Mouse (Mus musculus) adrenal gland, adult 8-10 months (tissue): ENCODE data around the gene Arrdc2. TPM values are rescaled to one million over a fixed set of nuclear protein-coding genes. Genes with fewer than 3 reads are reported as not detected.

Source experiments
- DNase-seq: peaks from one replicate; pipeline ENCODE4 v3.0.0; 2022
- total RNA-seq, 4 experiments: library from RNA; stranded (reverse); gene quantifications; 2 replicates each; pipeline ENCODE4 v1.2.4; 2022

The Arrdc2 gene
- total RNA-seq, 4 experiments from 2014 or later = 11.7 to 17.7 (median 14.5) TPM

DNA sequence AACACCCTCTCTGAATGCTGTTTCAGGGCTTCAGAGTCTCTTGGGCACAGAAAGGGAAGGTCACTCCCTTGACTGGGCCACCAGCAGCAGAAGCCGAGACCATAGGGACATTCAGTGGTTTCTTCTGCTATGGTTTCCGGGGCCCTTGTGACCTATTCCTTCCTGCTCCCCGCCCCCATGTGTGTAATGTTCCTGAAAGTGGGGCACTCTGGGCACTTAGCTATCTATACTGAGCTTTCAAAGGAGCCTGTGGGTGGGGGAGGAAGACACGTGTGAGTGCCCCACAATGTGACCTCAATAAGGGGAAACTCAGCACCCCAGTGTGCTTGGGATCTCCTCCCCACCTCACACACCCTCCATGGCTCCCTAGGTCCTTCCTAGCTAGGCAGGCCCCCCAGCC is 33.0 kb downstream of the Arrdc2 start:
- no peak for DNase-seq

DNA sequence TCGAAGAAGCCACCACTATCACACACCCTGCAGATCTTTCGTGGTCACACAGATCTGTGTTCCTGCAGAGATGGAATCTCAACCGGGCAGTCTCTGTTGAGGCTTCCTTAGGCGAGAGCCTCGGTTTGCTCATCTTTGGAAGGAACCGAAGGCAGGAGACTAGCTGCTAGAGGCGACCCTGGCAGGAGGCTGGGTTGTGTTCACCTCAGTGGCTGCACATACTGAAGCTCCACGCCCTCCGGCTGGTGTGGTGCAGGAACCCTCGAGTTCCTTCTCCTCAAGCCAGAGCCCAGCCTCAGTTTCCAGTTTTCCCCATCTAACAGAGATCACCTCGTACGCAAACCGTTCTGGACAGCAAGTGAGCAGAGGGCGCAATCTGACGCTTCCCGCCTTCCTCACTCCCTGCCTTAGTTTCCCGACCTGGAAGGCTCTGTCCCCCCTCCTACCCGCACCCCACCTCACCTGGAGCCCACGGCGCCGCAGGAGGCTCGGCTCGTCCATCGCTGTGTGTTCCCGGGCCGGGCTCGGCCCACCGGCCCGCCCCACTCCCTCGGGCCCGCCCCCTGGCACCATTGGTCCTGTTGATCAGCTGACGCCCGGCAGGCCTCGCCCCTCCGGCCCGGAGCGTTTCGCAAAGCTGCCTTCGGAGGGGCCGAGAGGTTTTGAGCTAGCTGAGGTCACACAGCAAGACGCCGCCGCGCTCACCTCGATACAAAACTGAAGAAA is 34.9 kb downstream of the Arrdc2 start, which contains the start of gene Mast3:
Gene Mast3, minus strand, starts transcription at position 574 of the 726 bp plus-strand sequence.
- peak; percentile 79 for DNase-seq

DNA sequence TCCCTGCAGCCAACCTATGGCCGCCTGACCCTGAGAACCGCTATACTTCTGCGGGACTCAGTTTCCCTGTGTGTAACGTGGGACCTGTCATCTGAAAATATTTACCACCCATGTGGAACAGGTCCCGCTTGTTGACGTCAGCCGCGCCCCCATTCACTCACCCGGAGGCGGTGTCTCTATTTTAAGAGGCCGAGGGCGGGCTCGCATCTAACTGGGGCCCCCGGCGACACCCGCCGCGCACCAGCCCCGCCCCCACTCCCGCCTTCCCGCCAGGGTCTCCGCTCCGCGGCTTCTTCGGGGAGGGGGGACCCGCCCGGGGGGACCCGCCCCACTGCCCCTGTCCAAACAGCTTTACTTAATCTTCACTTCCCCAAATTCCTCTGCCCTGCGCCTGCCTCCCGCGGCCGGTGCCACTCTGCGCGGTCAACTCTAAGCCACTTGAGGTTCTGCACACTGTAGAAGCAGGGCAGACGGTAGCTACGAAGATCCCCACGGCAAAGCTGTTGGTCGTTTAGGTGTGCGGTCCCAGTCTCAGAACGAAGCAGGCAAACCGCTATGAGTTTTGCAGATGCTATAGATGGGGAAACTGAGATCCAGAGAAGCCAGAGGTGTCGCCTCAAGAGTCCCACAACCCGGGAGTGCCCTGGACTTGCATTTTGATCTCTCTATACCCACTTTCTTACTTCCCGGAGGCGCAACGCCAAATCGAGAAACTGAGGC is 35.6 kb downstream of the Arrdc2 start:
- DNase-seq = no peak

DNA sequence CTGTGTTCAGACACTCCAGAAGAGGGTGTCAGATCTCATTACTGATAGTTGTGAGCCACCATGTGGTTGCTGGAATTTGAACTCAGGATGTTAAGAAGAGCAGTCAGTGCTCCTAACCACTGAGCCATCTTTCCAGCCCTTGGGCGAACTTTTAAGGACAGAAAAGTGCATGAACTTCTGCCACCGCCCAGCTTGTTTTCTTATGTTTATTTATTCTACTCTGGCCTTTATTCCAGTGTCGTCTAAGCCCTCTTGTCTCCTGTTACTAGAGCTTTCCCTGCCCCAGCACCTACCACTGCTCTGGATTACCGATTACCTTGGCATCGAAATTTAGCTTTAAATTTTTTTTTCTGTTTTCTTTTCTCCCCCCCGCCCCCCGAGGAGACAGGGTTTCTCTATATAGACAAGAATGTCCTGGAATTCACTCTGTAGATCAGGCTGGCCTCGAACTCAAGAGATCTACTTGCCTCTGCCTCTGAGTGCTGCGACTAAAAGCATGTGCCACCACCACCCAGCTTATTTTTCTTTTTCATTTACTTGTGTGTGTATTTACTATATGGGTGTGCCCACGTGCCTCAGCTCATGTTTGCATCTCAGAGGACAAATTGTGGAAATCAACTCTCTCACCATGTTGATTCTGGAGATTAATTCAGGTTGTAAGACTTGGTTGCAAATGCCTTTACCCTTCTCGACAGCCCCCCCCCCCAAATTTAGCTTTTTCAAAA is 36.6 kb downstream of the Arrdc2 start:
- DNase-seq = no peak

DNA sequence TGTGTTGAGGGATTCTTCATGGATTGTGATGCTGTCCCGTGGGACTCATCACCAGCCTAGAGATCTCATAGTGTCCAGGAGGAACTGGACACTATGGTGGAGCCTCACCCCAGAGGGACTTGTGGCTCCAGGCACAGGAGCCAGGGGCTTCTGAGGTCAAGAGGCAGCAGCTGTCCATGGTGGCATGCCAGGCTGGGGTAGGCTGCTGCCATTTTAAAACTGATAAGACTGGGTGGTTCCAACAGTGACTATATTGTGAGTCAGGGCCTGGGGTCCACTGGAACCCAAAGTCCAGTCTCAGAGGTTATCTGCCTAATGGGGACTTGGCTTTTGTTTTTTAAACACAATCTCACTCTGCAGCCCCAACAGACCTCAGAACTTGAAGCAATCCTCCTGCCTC is 37.7 kb downstream of the Arrdc2 start:
- DNase-seq = no peak

DNA sequence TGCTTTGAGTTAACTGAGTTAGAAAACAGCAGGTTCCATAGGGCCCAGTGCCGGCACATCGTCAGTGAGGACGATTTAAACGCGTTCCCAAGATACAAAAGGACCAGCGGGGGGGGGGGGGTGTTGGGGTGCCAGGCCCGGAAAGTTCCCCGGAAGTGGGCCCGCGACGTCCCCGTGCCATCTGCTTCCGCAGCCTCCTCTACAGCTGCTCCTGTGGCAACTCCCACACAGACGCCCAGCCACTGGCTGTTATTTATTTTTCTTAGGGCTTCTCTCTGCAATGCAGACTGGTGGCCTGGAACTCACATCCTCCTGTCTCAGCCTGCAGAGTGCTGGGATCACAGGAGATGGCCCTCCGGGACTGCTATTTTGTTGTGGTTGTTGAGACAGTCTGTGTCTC is 38.4 kb downstream of the Arrdc2 start:
- DNase-seq = no peak

DNA sequence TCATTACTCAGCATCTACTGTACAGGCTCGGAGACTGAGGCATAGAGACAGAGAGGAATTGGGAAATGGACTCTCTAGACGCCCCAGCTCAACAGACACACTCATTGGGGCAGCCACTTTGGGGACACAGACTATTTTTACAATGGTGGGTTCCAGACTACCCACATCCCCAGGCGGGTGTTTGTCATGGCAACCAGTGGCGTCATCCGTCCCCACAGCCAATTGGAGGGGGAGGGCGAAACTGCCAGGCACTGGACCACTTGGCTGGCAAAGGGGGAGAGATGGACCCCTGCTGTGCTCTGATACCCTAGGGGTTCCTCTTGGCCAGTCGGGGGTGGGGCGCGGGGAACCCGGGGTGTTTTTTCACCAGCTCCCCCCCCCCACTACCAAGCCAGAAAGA is 38.9 kb downstream of the Arrdc2 start:
- no peak for DNase-seq

DNA sequence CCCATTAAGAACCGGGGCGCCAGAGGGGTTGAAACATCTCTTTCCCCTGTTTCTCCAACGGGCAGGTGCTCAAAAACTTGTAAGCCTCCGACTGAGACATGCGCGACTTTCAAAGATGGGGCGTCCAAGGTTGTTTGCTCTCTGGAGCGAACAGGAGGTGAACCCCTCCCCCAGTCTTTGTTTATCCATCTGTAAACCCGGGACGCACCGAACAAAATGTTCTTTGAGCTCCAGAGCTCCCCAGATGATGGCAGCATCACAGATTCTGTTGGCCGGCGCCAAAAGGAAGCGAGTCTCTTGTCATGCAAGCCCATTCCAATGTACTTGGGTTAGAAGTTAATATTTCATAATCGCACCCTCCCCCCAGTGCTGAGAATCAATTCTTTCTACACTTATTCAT is 41.2 kb downstream of the Arrdc2 start:
- no peak for DNase-seq

DNA sequence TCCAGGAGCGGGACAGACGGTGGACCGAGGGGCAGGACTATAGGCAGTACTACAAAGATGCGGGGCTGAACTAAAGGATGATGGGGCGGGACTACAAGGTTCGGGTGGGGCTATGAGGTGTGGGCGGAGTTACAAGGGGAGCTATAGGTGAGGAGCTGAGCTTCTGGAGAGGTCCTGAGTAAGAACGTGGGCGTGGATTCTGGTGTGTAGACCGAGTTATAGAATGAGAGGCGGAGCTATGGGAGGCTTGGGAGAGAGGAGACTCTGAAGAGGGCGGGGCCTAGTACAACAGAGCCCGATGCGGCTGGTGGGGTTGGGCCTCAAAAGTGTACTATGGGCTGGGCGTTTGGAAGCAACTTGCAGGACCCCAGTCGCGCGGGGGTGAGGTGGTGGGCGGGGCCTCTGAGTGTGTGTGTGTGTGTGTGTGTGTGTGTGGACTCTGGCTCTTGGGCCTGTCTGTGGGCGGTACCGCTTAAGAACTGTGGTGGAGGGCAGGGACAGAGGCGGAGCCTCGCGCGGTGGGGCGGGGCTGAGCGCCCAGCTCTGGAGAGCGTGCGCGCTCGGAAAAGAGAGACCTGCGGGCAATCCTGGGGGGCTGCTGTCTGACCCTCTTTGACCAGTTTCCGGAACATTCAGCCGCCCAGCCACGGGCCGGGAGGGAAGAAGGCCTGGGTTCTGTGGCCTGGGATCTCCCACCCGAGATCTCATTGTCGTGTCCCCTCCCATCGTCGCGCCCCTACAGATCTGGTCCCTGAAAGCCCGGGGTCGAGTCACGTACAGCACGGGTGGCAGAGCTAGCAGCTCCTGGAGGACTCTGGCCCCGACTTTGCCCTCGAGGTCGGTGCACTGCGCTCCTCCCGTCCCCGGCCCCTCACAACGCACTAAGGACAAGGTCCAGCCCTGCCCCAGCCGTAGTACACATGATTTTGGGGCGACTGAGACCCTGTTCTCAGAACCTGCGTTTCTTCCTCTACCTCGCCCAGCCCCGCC is 42.1 kb downstream of the Arrdc2 start:
- DNase-seq = peak; percentile 87

DNA sequence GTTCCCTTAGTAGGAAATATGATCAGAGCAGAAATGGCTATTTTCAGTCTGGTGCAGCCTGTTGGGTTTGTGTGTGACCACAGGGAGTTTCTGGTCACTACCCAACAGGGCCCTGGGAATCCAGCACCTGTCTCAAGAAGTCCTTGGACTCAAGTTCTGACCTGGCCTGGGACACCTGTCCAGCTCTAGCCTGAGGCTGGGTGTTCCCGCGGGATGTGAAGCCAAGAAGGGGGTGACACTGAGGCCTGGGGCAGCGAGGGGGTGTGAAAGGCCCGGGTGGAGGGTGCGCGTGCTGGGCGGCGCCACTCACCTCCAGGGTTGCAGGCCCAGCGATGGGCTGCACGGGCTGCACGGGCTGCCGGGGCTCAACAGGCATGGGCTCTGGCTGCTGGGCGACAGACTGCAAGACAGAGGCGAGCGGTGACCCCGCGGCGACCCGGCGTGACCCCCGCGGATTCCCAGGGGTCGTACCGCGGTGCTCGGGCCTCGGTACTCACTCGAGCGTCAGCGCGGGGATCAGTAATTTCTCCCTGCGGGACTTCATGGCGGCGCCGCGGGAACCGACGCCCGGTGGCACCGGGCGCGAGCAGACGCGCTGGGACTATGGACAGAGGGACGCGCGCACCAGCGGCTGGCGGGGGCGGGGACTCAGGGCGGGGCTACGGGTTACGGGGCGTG is 43.0 kb downstream of the Arrdc2 start:
- no peak for DNase-seq

DNA sequence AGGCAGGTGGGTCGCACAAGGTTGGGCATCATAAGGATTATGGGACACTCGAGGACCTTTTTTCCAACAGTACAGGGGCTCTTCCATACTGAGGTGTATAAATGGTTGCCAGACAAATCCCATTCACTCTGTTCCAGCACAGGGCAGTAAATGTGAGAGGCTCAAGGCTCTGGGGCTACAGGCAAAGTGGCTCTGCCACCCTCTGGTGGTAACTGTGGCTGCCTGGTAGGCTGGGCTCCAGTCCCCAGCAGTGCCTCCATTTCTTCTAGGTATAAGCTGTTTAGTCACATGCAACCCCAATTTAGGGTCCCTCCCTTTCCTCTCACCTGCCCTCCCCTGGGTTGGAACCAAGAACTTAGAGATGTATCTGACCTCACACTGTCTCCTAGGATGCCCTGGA is 44.1 kb downstream of the Arrdc2 start:
- DNase-seq = no peak

DNA sequence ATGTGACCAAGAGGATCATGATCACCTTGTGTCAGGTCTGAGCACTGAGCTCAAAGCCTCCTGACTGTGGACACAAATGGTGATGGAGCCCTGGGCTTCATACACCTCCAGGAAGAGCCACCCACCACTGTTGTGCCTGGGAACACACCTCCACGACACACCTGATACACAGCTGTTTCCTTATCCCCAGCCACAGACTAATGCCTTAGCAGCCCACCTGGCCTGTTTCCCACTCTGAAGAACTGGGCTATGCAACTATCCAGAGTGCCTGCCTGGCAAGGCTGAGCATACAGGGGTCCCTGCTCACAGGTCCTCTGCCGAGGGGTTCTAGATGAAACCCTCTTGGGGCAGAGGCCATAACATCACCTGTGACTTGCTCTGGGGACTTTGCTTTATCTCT is 45.3 kb downstream of the Arrdc2 start:
- DNase-seq = no peak

DNA sequence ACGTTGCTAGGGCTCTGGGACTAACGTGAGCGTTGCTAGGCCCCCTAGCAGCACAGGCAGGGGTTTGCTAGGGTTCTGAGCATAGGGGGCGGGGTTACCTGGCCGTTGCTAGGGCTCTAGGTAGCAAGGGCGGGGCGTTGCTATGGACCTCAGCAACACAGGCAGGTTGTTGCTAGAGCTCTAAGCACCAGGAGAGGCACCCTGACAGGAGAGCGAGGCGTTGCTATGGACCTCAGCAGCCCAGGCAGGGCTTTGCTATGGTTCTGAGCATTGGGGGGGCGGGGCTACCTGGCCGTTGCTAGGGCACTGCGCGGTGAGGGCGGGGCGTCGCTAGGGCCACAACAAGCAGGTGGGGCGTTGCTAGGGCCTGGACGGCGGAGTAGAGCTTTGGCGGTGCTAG is 46.8 kb downstream of the Arrdc2 start:
- DNase-seq = no peak

DNA sequence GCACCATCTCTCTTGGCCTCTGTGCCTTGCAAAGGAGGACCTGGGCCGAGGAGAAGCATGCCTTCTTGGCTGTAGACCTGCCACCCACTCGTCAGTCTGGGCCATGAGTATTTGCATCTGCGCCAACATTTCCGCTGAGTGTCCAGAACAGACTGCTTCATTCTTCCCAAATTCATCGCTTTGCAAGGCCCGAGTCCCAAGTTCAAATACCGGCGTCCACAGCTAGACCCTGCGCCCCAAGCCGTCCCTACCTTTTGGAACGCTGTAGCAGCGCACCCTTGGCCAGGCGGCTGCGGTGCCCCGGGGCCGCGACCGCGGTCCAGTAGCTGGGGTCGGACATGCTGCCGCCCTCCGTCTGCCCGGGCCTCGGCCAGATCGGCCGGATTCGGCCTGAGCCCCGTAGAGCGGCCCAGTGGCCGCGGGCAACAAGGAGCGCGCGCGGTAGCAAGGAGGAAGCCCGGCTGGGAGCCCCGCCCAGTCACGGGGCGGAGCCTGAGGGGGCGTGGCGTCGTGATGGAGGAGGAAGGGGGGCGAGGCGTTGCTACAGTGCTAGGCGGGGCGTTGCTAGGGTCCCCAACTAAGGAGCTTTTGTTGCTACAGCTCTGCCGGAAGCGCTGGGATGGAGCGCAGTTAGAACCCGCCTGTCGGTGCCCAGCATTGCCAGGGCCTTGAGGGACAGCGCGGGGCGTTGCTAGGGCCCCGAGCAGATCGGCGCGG is 47.4 kb downstream of the Arrdc2 start:
- DNase-seq = peak; percentile 96

DNA sequence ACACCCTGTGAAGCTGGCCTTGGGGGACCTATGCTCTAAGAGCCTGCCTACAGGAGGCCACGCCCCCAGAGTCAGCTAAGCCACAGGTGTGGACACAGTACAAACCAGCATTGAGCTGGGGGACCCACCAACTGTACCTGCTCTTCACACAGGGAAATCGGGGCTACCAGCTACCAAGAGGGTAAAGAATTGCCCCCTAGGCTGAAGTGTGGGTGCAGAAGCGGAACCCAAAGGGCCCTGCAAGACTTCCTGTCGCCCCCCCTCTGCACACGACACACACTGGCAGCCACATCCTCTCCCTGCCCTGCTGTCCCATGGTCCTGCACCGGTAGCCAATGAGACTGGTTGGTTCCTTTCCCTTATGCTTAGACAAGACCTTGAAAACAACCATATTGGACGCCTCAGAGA is 48.2 kb downstream of the Arrdc2 start:
- no peak for DNase-seq

DNA sequence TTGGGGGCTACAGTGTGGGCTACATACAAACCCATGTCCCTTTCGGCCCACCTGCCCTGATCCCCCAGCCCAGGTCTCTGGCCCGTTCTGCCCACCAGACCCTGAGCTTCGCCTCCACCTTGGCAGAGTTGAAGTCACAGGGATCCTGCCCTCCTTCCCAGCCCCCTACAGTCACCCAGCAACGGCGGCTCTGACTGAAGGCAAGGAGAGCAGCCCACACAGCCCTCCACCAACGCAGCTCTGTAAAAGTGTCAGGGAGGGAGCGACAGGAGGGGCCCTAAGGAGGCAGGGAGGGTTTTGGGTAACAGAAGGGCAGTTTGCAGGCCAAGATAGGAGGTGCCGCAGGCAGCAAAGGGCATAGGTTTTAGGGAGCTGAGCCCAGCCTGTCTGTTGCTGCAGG is 48.7 kb downstream of the Arrdc2 start:
- no peak for DNase-seq

DNA sequence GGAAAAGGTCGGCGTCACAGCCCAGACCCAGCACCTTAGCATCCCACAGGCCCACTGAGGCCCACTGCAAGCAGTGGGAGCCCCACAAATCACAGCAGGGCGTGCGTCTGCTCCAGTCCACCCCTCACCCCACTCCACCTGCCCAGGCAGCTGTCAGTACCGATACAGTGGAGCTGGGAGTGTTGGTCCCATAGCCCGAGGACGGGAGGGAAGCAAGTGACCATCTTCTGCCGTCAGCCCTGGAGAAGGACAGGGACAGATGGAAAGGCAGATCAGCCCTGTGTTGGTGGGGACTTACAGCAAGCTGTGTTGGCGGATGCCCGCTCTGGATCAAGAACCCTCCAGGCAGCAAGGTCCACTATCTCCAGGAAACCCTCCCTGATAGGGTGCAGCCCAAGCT is 50.5 kb downstream of the Arrdc2 start:
- no peak for DNase-seq

DNA sequence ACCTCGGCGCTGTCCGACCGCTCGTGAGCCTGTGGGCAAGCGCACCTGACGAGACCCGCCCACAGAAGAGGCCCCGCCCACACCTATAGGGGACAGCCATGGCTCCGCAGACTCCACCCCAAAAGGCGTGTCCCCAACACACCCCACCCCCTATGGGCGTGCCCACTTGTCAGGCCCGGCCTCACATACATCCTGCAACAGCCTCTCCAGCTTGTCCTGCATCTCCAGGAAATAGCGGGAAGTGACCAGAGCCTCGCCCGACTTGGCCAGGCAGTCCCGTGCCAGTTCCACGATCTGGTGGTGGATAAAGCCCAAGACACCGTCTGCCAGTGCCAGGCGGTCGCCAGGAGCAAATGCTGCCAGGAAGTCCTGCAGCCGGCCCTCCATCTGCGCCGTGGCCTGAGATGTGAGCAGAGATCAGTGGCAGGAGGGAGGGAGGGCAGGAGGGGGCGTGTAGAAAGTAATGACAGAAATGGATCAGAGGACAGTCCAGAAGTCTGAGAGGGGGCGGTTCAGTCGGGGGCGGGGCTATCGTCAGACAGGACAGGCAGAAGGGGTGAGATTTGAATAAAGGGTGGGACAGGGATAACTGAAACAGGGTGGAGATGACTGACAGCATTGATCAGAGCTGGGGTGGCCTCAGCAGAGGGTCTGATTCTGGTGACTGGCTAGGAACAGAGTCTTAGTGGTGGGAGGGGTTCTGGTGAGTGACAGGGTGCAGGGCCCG is 51.4 kb downstream of the Arrdc2 start:
- DNase-seq = no peak

DNA sequence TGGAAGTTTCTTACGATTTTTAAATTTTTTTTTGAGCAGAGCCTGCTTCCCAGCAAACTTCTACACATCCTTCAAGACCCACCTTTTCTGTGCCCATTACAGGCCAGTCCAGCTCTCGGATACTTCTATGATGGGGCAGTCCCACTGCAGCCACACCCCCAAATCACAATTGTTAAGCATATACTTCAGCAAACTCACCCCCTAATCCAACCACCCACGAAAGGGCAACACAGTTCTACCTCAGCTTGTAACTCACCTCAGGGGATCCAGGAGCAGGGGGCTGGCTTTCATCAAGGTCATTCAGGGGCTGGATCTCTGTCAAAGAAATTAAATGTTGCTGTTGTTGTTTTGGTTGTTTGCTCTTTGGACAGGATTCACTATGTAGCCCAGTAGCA is 52.5 kb downstream of the Arrdc2 start:
- no peak for DNase-seq
